Mouse (Mus musculus) right cerebral cortex, postnatal 25 days (tissue): Measurements from ENCODE around the gene Cerk.
"Not testable (repeated sequence)": the region's sequence is repeated elsewhere in the genome, so short reads cannot be mapped to it uniquely, and the experiment has no call there.

ENCODE experiments used
- DNase-seq: peaks from one replicate; pipeline ENCODE4 v3.0.0; 2022

Cerk gene

GRCm38 (mm10) chr15:86185689-86186569, at the start of gene Cerk:
TSS of gene Cerk (minus strand) at chr15:86186141.
- peak; percentile 88 for DNase-seq

GRCm38 (mm10) chr15:86234517-86235441, 48.8 kb upstream of the Cerk start:
- peak; percentile 66 for DNase-seq

GRCm38 (mm10) chr15:86234001-86234400, 48.1 kb upstream of the Cerk start:
- no peak for DNase-seq

- no peak for DNase-seq
Observed at GRCm38 (mm10) chr15:86231831-86232512, 46.0 kb upstream of the Cerk start.

DNA sequence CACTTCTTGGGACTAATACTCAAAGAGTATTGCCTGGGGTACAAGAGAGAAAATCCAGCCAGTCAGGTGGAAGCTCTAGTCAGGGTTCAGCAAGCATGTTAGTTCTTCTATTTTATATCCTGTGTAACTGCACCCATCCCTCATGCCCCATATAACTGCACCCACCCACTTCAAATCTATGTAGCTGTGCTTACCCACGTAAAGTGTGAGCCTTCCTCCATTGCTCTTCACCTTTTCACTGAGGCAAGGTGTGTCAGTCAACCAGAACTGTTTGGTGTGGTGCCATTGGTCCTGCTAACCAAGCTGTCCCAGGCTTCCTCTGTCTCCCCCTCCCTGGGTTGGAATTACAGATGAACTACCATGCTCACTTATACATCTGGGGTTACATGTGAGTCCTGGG, 45.2 kb upstream of the Cerk start:
- DNase-seq, result no peak

DNA sequence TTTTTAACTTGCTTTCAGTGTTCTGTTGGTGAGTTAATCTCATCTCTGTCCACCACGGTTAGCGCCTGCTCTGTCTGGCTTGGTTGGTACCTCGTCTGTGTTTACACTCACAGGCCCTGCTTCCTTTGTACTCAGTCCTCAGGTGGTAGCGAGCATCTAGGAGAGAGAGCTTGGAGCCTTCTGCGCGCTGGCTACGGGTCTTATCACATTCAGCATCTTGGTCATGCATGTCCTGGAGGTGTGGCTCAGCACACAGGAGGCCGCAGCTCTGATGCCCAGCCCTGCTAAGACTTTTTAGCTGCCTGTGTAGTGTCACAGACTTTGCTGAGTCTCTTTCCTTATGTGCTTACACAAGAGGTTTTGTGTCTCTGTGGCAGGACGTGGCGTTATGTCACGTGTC, 43.7 kb upstream of the Cerk start:
- no peak for DNase-seq

DNA sequence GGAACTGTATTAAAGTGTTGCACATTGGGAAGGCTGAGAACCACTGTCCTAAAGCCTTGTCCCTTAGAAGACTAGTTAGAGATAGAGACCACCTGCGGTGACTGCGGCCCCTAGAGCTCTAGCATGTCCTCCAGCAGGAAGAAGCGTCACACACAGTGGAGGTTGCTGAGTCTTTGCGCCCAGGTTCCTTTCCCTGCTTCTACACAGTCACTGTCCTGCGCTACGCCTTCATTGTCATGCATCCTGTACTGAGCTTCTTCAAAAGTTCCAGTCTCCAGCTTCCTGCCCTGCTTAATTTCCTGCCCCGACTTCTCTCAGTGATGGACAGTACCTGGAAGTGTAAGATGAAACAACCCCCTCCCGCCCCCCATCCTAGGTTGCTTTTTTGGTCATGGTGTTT, 43.1 kb upstream of the Cerk start:
- no peak for DNase-seq

GRCm38 (mm10) chr15:86228186-86228585, 42.2 kb upstream of the Cerk start:
- no peak for DNase-seq

DNA sequence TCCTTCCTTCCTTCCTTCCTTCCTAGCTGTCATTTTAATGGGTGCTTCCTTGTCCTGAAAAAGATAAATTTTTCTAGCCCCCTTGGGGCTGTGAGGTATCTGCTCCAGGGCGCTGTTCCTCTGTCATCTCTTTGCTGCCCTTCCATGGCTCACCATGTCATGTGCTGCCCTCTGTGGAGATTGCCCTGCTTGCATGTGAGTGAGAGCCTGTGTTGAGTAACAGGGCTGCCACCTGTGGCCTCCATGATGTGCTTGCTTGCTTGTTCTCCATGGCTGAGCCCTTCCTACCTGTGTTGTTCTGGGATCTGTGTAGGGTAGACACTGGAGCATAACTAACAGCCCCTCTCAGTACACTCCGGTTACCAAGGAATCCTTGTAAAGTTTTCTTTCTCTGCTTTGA, 41.0 kb upstream of the Cerk start:
- no peak for DNase-seq

DNA sequence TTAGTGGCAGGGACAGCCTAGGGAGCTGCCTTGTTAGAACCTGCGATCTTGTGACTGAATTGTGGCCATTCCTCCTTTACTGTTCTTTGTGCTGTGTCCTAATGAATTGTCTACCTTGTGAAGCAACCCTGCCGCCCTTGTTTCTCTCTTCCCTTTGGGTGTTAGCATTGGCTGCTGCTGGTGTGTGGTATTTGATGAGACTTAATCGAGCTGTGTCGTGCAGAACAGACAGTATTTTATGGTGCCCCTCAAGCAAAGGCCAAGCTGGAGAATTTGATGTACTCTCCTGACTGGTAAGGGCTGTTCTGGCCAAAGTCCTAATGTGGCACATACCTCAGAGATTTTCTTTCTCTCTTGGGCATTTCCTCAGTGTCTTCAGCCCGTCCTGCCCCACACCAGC, 40.3 kb upstream of the Cerk start:
- no peak for DNase-seq

DNA sequence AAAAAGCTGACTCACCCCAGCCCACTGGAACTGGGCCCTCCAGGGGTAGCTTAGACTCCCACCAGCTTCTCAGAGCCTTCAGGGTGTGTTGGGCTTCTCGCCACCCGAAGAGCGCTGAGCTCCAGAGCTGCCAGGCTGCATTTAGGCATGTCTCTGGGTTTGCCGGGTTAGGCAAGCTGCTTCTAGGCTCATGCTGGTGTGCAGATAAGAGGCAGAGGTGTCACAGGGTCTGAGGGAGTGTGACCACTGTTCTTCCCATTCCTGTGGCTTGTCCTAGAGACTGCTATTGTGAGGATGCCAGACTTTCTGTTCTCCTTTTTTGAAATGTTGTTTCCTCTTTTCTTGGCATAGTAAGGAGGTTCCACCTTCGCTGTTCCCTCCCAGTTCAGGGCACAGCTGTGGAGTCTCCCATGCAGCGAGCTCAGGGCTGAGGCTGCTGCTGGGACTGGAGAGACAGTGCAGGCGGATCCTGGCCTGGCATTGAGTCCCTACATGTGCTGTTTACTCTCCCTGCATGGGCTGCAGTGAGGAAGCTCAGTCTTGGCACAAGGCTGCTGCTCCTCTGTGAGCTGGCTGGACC, 39.1 kb upstream of the Cerk start:
- peak; percentile 67 for DNase-seq

DNA sequence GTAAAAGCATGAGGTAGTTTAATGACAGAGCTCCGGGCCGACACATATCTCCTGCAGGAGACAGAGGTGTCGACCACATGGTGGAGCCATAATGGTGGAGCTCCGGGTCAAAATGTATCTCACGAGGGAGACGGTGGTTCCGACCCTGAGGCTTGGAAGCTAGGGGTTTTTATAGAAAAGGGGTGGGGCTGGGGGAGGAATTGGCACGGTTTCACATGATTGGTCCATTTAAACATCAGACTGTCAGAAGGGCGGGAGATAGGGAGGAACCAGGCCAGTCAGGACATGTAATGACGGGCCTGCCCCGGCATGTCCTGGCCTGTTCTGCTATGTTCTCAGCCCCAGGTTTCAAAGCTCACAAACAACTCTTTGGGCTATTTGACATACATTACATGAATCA, 36.0 kb upstream of the Cerk start:
- not testable (repeated sequence) for DNase-seq

DNA sequence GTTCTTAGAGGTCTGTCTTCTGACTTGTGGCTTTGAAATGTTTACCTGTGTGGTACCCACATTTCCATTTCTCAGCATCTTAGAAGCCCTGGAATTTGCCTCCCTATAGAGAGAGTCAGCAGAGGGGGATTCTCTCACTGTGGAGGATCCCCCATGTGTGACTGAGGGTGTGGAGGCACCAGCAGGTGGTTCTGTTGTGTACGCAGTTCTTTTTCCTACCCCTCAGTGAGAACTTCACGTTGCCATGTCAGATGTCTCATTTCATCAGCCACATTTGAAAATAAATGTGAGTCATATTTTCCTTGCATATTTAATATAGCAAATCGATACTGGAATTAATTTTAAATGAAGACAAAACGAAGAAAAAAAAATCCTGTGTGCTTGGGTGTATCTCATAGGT, 35.4 kb upstream of the Cerk start:
- no peak for DNase-seq

GRCm38 (mm10) chr15:86220715-86221114, 34.8 kb upstream of the Cerk start:
- no peak for DNase-seq

DNA sequence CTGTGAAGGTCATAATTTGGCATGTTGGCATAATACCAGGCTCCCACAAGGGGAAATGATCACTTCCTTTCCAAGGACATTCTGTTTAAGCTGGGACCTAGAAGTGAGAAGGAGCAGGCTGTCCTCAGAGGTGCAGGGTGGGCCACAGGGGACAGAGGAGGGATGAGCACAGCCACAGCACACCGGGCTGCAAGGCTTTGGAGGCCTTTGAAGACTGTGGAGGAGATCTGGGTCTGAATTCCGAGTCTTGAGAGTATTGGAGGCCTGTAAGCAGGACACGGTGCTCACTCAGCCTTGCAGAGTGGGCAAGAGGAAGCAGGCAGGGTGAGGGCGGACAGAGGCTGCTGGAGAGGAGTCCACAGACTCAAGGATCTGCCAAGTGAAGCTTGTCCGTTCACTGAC, 34.3 kb upstream of the Cerk start:
- DNase-seq, result no peak

DNA sequence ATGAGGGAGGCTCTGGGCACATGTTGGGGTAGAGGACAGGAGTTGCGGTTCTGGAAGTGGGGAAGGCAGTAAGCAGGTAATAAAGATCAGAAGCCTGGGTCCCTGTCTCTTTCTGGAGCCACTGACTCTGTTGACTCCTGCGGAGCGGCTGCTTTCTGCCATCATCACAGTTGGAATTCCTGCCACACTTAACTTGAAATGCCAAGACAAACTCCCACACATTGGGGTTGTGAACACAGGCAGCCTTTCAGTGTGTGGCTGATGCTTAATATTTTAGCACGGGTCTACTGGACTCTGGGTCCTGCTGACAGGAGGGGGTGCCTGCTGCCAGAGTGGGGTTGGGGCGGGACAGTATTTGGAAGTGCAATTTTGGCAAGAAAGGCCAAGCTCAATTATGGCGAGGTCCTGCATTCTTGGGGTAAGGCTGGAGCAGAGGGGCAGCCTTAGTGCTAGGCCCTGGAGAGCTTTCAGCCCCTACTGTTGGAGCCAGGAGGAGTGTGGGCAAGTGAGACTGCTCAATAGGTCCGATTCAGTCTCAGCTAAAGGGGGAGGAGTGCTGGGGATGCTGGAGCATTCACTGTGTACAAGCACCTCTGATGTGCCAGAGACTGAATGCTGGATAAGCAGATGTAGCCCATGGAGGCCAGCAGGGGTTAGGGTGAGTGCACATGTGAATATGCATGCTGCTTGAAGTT, 33.7 kb upstream of the Cerk start:
- DNase-seq, result no peak

GRCm38 (mm10) chr15:86216641-86217040, 30.7 kb upstream of the Cerk start:
- not testable (repeated sequence) for DNase-seq

DNA sequence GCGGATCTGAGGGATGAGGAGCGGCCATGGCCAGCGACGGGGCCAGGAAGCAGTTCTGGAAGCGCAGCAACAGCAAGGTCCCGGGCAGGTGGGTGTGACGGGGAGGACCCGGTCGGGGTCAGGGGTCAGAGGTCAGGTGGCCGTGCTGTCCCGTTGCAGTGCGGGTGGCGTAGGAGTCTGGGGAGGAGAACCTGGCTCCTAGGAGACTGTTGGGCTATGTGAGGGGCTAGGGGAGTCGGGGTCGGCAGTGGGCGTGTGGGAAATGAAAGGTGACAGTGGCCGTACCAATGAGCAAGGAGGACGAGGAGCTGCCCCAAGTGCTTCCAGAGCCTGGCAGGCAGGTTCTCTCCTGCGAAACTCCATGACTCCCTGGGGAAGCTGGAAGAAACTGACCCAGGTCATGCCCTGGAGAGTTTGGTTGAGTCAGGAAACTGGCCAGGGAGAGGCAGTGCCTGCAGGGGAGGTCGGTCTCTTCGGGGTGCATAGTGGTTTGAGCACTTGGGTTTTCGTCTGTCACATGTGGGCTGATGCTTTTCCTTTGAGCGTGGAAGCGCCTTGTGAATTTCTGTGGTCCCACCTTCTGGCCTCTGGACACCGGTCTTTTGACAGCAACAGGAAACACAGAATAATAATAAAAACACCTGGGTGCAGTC, 28.7 kb upstream of the Cerk start:
- no peak for DNase-seq

GRCm38 (mm10) chr15:86213753-86214548, 28.0 kb upstream of the Cerk start, which contains the start of gene Tbc1d22a:
TSS of gene Tbc1d22a (plus strand) at chr15:86214459.
- DNase-seq, result peak; percentile 93

DNA sequence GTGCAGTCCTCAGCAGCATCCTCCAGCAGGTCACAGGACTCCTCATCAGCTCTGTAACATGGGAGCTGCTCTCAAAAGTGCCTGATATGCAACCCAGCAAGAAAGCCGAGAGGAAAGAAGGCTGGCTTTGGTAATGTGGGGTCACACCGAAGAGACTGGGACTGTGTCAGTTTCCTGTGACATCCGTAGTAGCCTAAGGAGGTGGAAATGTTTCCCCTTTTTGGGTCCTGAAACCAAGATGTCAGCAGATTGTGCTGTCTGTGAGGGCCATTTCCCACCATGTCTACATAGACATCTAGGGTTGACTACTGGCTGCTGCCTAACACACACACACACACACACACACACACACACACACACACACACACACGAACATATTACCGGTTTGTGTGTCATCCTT, 26.3 kb upstream of the Cerk start:
- not testable (repeated sequence) for DNase-seq

DNA sequence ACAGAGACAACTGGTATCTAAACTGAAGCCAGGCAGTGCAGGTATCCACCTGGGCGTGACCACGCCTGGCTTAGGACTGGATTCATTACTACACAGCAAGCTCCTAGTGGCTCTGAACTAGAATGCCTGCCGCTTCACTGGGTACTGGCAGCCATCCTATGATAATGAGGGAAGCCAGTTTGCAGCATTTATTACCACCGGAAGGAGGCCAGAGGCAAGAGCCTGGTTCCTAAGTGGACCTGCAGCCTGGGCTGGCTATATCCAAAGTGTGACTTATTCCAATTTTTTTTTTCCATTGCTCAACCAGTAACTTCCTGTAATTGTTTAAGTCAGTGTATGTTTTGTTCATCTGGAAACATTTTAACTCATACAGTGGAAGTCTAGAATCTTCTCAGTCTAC, 20.4 kb upstream of the Cerk start:
- DNase-seq, result no peak
